Mouse (Mus musculus) forebrain, embryonic 12.5 days (tissue): Measurements from ENCODE around the gene Rpp25. TPM values are rescaled to one million over a fixed set of nuclear protein-coding genes. Genes with fewer than 3 reads are reported as not detected.

ENCODE experiments used
- ATAC-seq: fragments of 200-750 bp; cut with Nextera tagmentation; 2 replicates; pipeline ENCODE4 v1.8.0; 2017; ENCODE audit warnings: moderate TSS enrichment; ENCODE audit not compliant: low FRiP score
- H3K27ac ChIP-seq: fragments of 300-500 bp; sonication (generic); 2 replicates; pipeline ENCODE4 v1.5.1; 2016; ENCODE audit warnings: mild to moderate bottlenecking
- H3K27me3 ChIP-seq: fragments of 300-500 bp; sonication (generic); 2 replicates; pipeline ENCODE4 v1.6.1; 2016; ENCODE audit warnings: mild to moderate bottlenecking
- H3K36me3 ChIP-seq: fragments of 300-500 bp; sonication (generic); replicated peaks from 2 replicates; pipeline ENCODE4 v1.6.1; 2016; ENCODE audit warnings: mild to moderate bottlenecking
- H3K4me1 ChIP-seq: fragments of 300-500 bp; sonication (generic); 2 replicates; pipeline ENCODE4 v1.6.1; 2016
- H3K4me2 ChIP-seq: fragments of 300-500 bp; sonication (generic); 2 replicates; pipeline ENCODE4 v1.6.1; 2016; ENCODE audit warnings: mild to moderate bottlenecking, moderate library complexity
- H3K4me3 ChIP-seq: fragments of 300-500 bp; sonication (generic); replicated peaks from 2 replicates; pipeline ENCODE4 v1.5.1; 2016; ENCODE audit warnings: mild to moderate bottlenecking
- H3K9ac ChIP-seq: fragments of 300-500 bp; sonication (generic); 2 replicates; pipeline ENCODE4 v1.6.1; 2016; ENCODE audit warnings: mild to moderate bottlenecking
- H3K9me3 ChIP-seq: fragments of 300-500 bp; sonication (generic); 2 replicates; pipeline ENCODE4 v1.6.1; 2016
- WGBS: fragments of 180-500 bp; shearing (Covaris S2); methylation state at CpG from one replicate; pipeline ENCODE4 v1.1.7; 2016; 5-methylcytosine and 5-hydroxymethylcytosine counted together
- polyA plus RNA-seq: library from polyadenylated mRNA; unstranded; fragments of >200 nt; fragmentation: Nextera tagmentation; extraction: Ambion mirVana; gene quantifications from 2 replicates; pipeline ENCODE4 v1.2.1, GENCODE M21; 2016

Rpp25 gene
- 5.5 and 5.7 TPM in 2 replicates for polyA plus RNA-seq

GRCm38 (mm10) chr9:57503622-57504380, at the start of gene Rpp25:
TSS of gene Rpp25 (plus strand) at chr9:57504026.
- Histone ChIP-seq H3K27me3 (peaks cover 84% of the 10 kb centered on the region), H3K9me3 (no peaks in the 10 kb centered on the region), H3K4me3 (peak within 1 kb of the TSS; percentile 44), H3K4me2 (peak within 1 kb of the TSS; percentile 89), H3K4me1 (peaks cover 51% of the 10 kb centered on the region), H3K27ac (peak within 1 kb of the TSS; percentile 90), H3K9ac (peak within 1 kb of the TSS; percentile 42), H3K36me3 (no peaks in the 10 kb centered on the region)
- ATAC-seq = peak; percentile 45
- under 1% methylated on average over 46 of the region's 46 CpGs for WGBS

- no peak overlapping the region for H3K9ac ChIP-seq
- WGBS = 92% methylated on average over 2 of the region's 2 CpGs
- no peaks in the 10 kb centered on the region for H3K36me3 ChIP-seq
- H3K27me3 ChIP-seq = no peaks in the 10 kb centered on the region
- H3K27ac ChIP-seq = no peak overlapping the region
- no peaks in the 10 kb centered on the region for H3K9me3 ChIP-seq
- no peaks in the 10 kb centered on the region for H3K4me1 ChIP-seq
- H3K4me2 ChIP-seq = no peak overlapping the region
- H3K4me3 ChIP-seq = no peak overlapping the region
- ATAC-seq = no peak
These were observed 44.1 kb upstream of the Rpp25 start for GRCm38 (mm10) chr9:57459707-57460106.

GRCm38 (mm10) chr9:57462866-57463265, 41.0 kb upstream of the Rpp25 start:
- ATAC-seq = no peak
- 88% methylated on average over 6 of the region's 6 CpGs for WGBS

DNA sequence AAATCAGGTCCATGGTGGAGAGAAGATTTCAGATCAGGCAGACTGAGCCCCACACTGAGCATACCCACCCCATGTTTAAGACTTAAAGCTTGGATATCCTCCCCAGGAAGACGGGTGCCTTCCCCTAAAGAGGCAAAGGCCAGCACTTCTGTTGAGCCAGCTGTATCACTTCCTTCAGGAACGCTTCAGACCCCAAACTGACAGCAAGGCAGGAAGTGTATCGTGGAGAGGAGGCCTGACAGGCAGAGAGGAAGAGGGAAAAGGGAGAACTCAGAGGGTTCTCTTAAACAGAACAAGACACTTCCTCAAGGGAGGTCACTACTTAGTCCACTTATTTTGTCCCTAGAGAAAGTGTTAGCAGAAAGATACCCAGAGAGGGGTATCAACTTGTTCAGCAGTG, 37.7 kb upstream of the Rpp25 start:
- H3K9me3 ChIP-seq = no peaks in the 10 kb centered on the region
- no peaks in the 10 kb centered on the region for H3K27me3 ChIP-seq
- no peaks in the 10 kb centered on the region for H3K36me3 ChIP-seq
- no peak overlapping the region for H3K4me3 ChIP-seq
- H3K4me2 ChIP-seq = peak overlapping the region; percentile 84; the same call in 1 of the 2 replicates
- ATAC-seq = no peak
- no peak overlapping the region for H3K27ac ChIP-seq
- peaks cover 28% of the 10 kb centered on the region for H3K4me1 ChIP-seq
- 72% methylated on average over 3 of the region's 3 CpGs for WGBS
- H3K9ac ChIP-seq = no peak overlapping the region

More at GRCm38 (mm10) chr9:57462866-57463265, 41.0 kb upstream of the Rpp25 start:
- Histone ChIP-seq H3K4me1 (peaks cover 24% of the 10 kb centered on the region), H3K9ac (no peak overlapping the region), H3K4me2 (no peak overlapping the region), H3K27me3 (no peaks in the 10 kb centered on the region), H3K36me3 (no peaks in the 10 kb centered on the region), H3K4me3 (no peak overlapping the region), H3K9me3 (no peaks in the 10 kb centered on the region), H3K27ac (no peak overlapping the region)

DNA sequence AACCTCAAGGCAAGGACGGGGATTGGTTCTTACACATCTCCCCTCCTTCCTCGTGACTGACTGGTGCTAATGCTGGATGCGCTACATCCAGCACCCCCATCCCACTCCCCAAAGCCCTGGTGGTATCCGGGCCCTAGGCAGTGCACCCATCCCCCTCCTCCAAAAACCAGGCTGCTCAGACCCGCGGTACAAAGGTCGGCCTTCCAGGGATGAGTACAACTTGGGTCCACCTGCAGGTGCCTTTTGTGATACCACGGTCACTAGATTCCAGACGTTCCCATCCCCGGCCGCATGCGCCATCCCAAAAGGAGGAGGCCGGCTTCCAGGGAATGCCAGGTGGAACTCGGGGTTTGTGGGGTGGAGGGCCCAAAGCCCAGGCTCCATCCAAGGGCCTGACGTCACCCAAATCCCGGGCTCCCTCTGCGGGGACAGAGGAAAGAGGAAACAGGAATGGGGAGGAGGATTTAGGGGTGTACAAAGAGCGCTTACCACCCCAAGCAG, 36.5 kb upstream of the Rpp25 start:
- H3K4me2 ChIP-seq = peak overlapping the region; percentile 84
- H3K27me3 ChIP-seq = no peaks in the 10 kb centered on the region
- H3K4me3 ChIP-seq = peak overlapping the region; percentile 72
- peak overlapping the region; percentile 84 for H3K27ac ChIP-seq
- H3K9ac ChIP-seq = peak overlapping the region; percentile 65
- H3K36me3 ChIP-seq = no peaks in the 10 kb centered on the region
- WGBS = under 1% methylated on average over 18 of the region's 18 CpGs
- ATAC-seq = peak; percentile 72
- H3K4me1 ChIP-seq = peaks cover 28% of the 10 kb centered on the region
- H3K9me3 ChIP-seq = no peaks in the 10 kb centered on the region

DNA sequence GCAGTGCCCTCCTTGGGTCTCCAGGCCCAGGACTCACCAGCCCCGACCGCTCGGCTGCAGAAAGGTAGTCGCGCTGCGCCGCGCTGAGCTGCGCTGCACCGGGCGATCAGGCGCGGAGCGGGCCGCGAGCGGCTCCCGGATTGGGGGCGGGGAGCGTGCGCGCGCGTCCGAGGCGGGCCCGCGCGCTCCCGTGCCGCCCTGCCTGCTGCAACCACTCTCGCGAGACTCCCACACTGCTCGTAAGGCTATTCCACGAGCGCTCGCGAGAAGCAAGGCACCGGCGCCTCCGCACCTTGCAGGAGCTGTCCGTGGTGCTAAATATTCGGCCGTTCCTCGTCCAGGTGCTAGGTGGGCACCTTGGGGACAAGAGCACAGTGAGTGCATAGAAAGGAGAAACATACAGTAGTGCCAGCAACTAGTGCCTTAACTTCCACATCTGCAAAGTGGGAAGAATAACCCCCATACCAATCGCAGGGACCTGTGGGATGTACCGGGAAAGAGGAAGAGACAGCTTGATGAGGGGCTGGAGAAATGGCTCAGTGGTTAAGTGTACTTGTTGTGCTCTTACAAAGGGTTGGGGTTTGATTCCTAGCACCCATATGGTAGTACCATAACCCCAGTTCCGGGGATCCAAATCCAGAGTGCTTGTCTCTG, 35.8 kb upstream of the Rpp25 start, which contains the start of gene Scamp5:
Gene Scamp5 (minus strand): TSS at position 165 of the 654 bp plus-strand sequence.
- Histone ChIP-seq H3K27ac (peak within 1 kb of the TSS; percentile 84), H3K4me1 (peaks cover 28% of the 10 kb centered on the region), H3K36me3 (no peaks in the 10 kb centered on the region), H3K4me2 (peak within 1 kb of the TSS; percentile 84), H3K9me3 (no peaks in the 10 kb centered on the region), H3K27me3 (no peaks in the 10 kb centered on the region), H3K9ac (peak within 1 kb of the TSS; percentile 65), H3K4me3 (peak within 1 kb of the TSS; percentile 72)
- ATAC-seq = peak; percentile 93
- WGBS = 2% methylated on average over 47 of the region's 48 CpGs

DNA sequence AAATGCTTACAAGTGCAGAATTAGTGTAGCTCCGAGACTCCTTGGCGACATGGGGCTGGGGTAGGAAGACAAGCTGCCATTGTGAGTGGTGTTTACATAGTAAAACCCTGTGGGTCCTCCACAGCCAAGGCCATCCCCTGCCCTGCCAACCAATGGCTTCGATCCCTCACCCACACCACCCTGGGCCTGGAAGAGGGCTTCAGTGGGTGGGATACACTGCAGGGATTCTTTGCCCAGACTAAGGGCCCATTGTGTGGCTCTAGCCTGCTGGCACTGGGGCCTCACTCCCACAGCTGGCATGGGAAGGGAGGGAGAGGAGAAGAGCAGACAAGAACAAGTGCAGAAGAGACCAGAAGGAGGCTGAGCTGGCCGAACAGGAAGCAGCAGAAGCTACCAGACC, 34.9 kb upstream of the Rpp25 start:
- no peaks in the 10 kb centered on the region for H3K27me3 ChIP-seq
- no peaks in the 10 kb centered on the region for H3K9me3 ChIP-seq
- H3K4me3 ChIP-seq = no peak overlapping the region
- 72% methylated on average over 4 of the region's 4 CpGs for WGBS
- H3K9ac ChIP-seq = no peak overlapping the region
- peaks cover 28% of the 10 kb centered on the region for H3K4me1 ChIP-seq
- 0 out of 2 replicates have a peak overlapping the region, but pooled peaks have one; percentile 13 for H3K4me2 ChIP-seq
- ATAC-seq = no peak
- H3K27ac ChIP-seq = no peak overlapping the region
- no peaks in the 10 kb centered on the region for H3K36me3 ChIP-seq

- peaks cover 3% of the 10 kb centered on the region; the same call in 1 of the 2 replicates for H3K4me1 ChIP-seq
- H3K4me2 ChIP-seq = no peak overlapping the region
- H3K4me3 ChIP-seq = no peak overlapping the region
- no peak overlapping the region for H3K9ac ChIP-seq
- H3K27me3 ChIP-seq = peaks cover 12% of the 10 kb centered on the region
- no peaks in the 10 kb centered on the region for H3K9me3 ChIP-seq
- H3K27ac ChIP-seq = no peak overlapping the region
- ATAC-seq = no peak
- 14% methylated on average over 7 of the region's 7 CpGs for WGBS
- H3K36me3 ChIP-seq = no peaks in the 10 kb centered on the region
These were observed 18.1 kb upstream of the Rpp25 start for GRCm38 (mm10) chr9:57485774-57486173.

DNA sequence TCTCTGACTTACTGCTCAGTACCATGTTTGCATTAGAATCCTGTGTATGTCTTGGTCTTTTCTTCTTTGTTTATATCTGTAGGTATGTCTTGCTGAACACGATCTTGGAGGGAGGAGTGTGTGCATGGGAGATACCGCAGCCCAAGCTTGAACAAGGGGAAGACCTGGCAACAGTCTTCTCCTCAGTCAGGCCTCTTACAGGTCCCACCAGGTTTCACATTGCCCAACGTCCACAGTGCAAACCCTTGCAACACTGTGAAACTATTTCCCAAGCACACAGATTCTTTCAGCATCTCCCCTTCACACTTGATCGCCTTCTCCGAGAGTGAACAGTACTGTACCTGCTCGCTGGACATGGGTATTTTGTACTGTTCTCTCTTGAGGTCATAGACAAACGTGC, 16.0 kb upstream of the Rpp25 start:
- Histone ChIP-seq H3K9me3 (no peaks in the 10 kb centered on the region), H3K9ac (no peak overlapping the region), H3K27ac (no peak overlapping the region), H3K4me1 (peaks cover 3% of the 10 kb centered on the region; the same call in 1 of the 2 replicates), H3K4me2 (no peak overlapping the region), H3K4me3 (no peak overlapping the region), H3K36me3 (no peaks in the 10 kb centered on the region), H3K27me3 (peaks cover 12% of the 10 kb centered on the region)
- WGBS = 76% methylated on average over 7 of the region's 7 CpGs
- ATAC-seq = no peak

GRCm38 (mm10) chr9:57493532-57493931, 10.3 kb upstream of the Rpp25 start:
- Histone ChIP-seq H3K4me2 (no peak overlapping the region), H3K27me3 (peaks cover 11% of the 10 kb centered on the region), H3K9ac (no peak overlapping the region), H3K4me3 (no peak overlapping the region), H3K9me3 (no peaks in the 10 kb centered on the region), H3K4me1 (no peaks in the 10 kb centered on the region; the same call in 1 of the 2 replicates), H3K27ac (no peak overlapping the region), H3K36me3 (no peaks in the 10 kb centered on the region)
- no peak for ATAC-seq
- WGBS = 94% methylated on average over 2 of the region's 2 CpGs

- Histone ChIP-seq H3K27me3 (peaks cover 22% of the 10 kb centered on the region), H3K27ac (no peak overlapping the region), H3K4me2 (no peak overlapping the region), H3K36me3 (no peaks in the 10 kb centered on the region), H3K4me1 (no peaks in the 10 kb centered on the region; the same call in none of the 2 replicates), H3K9me3 (no peaks in the 10 kb centered on the region), H3K4me3 (no peak overlapping the region), H3K9ac (no peak overlapping the region)
- ATAC-seq = no peak
These were observed 8.9 kb upstream of the Rpp25 start for GRCm38 (mm10) chr9:57494970-57495369.

DNA sequence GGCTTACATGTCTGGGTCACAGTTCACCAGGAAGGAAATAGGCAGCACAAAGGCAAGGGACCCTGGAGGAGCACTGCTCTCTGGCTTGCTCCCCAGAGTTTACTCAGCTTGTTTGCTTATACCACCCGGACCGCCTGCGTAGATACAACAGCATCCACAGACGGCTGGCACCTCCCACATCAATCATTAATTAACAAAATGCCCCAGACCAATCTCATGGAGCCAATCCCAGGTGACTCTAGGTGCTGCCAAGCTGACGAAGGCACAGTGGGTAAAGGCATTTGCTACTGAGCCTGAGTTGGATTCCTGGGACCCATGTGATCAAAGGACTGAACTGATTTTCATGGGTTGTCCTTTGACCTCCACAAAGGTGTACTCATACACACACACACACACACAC, 6.6 kb upstream of the Rpp25 start:
- Histone ChIP-seq H3K4me2 (no peak overlapping the region), H3K9ac (no peak overlapping the region), H3K27ac (no peak overlapping the region), H3K36me3 (no peaks in the 10 kb centered on the region), H3K4me1 (peaks cover 12% of the 10 kb centered on the region), H3K27me3 (peaks cover 44% of the 10 kb centered on the region), H3K4me3 (no peak overlapping the region), H3K9me3 (no peaks in the 10 kb centered on the region)
- 81% methylated on average over 5 of the region's 5 CpGs for WGBS
- no peak for ATAC-seq
